Mouse (Mus musculus): ENCODE results near the gene Mgat5b. TPM values are rescaled to one million over a fixed set of nuclear protein-coding genes. Genes with fewer than 3 reads are reported as not detected.

Mgat5b gene
- polyA plus RNA-seq (2012; rRNA removed; ENCODE audit: low replicate concordance) = 0.07 and 0.19 TPM in 2 replicates

GRCm38 (mm10) chr11:116918323-116919185 is at the start of gene Mgat5b:
Mgat5b (plus strand) TSS chr11:116918863.

Other genes with a start within 250 kb of the Mgat5b start
- 0.06 and 0.22 TPM in 2 replicates for gene St6galnac1, start 143.4 kb upstream of the Mgat5b start, polyA plus RNA-seq (2012; rRNA removed; ENCODE audit: low replicate concordance)
- 11.5 and 33.6 TPM in 2 replicates for gene Mxra7, start 90.8 kb upstream of the Mgat5b start, polyA plus RNA-seq (2012; rRNA removed; ENCODE audit: low replicate concordance)
- 32.6 and 32.9 TPM in 2 replicates for gene Mettl23, start 75.6 kb upstream of the Mgat5b start, polyA plus RNA-seq (2012; rRNA removed; ENCODE audit: low replicate concordance)
- 22.2 and 37.4 TPM in 2 replicates for gene Jmjd6, start 75.4 kb upstream of the Mgat5b start, polyA plus RNA-seq (2012; rRNA removed; ENCODE audit: low replicate concordance)
- gene Mfsd11, start 66.4 kb upstream of the Mgat5b start, polyA plus RNA-seq (2012; rRNA removed; ENCODE audit: low replicate concordance) = 34.7 and 35.3 TPM in 2 replicates
- 205 and 482 TPM in 2 replicates for gene Srsf2, start 65.8 kb upstream of the Mgat5b start, polyA plus RNA-seq (2012; rRNA removed; ENCODE audit: low replicate concordance)
- gene Sec14l1, start 196.3 kb downstream of the Mgat5b start, polyA plus RNA-seq (2012; rRNA removed; ENCODE audit: low replicate concordance) = 91.7 and 93.7 TPM in 2 replicates